Mouse (Mus musculus) heart, embryonic 13.5 days (tissue): ENCODE data around the gene Banp. TPM values are rescaled to one million over a fixed set of nuclear protein-coding genes. Genes with fewer than 3 reads are reported as not detected.

ENCODE experiments used
- ATAC-seq: fragments of 200-750 bp; cut with Nextera tagmentation; 2 replicates; pipeline ENCODE4 v1.8.0; 2017; ENCODE audit warnings: moderate TSS enrichment; ENCODE audit not compliant: insufficient number of reproducible peaks, low FRiP score, low TSS enrichment; ENCODE audit errors: extremely low read depth
- H3K27ac ChIP-seq: fragments of 300-500 bp; sonication (generic); replicated peaks from 2 replicates; pipeline ENCODE4 v1.5.1; 2015; ENCODE audit warnings: moderate library complexity, mild to moderate bottlenecking, inconsistent platforms
- H3K27me3 ChIP-seq: fragments of 300-500 bp; sonication (generic); replicated peaks from 2 replicates; pipeline ENCODE4 v1.6.1; 2015; ENCODE audit warnings: mild to moderate bottlenecking, inconsistent platforms
- H3K36me3 ChIP-seq: fragments of 300-500 bp; sonication (generic); 2 replicates; pipeline ENCODE4 v1.6.1; 2015; ENCODE audit warnings: mild to moderate bottlenecking, inconsistent platforms
- H3K4me1 ChIP-seq: fragments of 300-500 bp; sonication (generic); 2 replicates; pipeline ENCODE4 v1.6.1; 2015; ENCODE audit warnings: inconsistent platforms
- H3K4me2 ChIP-seq: fragments of 300-500 bp; sonication (generic); 2 replicates; pipeline ENCODE4 v1.6.1; 2015; ENCODE audit warnings: inconsistent platforms, mild to moderate bottlenecking, moderate library complexity
- H3K4me3 ChIP-seq: fragments of 300-500 bp; sonication (generic); 2 replicates; pipeline ENCODE4 v1.5.1; 2015; ENCODE audit warnings: moderate library complexity, mild to moderate bottlenecking, inconsistent platforms
- H3K9ac ChIP-seq: fragments of 300-500 bp; sonication (generic); 2 replicates; pipeline ENCODE4 v1.6.1; 2015; ENCODE audit warnings: inconsistent platforms, mild to moderate bottlenecking, moderate library complexity
- H3K9me3 ChIP-seq: fragments of 300-500 bp; sonication (generic); 2 replicates; pipeline ENCODE4 v1.6.1; 2016; ENCODE audit warnings: inconsistent platforms
- WGBS: fragments of 180-500 bp; shearing (Covaris S2); methylation state at CpG from one replicate; pipeline ENCODE4 v1.1.7; 2015; ENCODE audit warnings: mixed read lengths; 5-methylcytosine and 5-hydroxymethylcytosine counted together
- microRNA-seq: library from miRNA; unstranded; fragments of <30 nt; microRNA quantifications from one replicate; pipeline ENCODE4, GENCODE M21; 2016
- polyA plus RNA-seq: library from polyadenylated mRNA; unstranded; fragments of >200 nt; fragmentation: Nextera tagmentation; extraction: Ambion mirVana; gene quantifications from 2 replicates; pipeline ENCODE4 v1.2.1, GENCODE M21; 2015

Banp gene
- polyA plus RNA-seq, 1 experiment from 2014 or later, result 23.1 TPM

DNA sequence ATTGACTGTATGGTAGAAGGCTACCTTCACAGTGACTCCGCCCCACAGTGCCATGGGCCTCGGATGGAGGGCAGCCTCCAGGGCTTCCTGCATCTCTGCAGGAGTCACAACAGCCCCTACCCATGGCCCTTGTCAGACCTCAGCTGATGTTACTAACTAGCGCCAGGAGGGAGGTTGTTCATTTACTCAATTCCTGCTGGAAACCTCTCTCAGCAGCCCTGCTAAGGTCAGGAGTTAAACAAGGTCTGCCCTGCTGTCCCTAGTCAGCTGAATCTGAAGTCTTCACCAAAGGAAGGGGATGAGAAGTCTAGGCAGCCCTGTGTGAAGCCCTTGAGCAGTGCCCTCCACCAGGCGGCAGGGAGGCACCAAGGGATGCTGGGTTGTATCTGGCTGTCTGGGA is 121.6 kb downstream of the Banp start:
- Histone ChIP-seq H3K4me3 (no peak overlapping the region), H3K4me1 (peaks cover 22% of the 10 kb centered on the region)

DNA sequence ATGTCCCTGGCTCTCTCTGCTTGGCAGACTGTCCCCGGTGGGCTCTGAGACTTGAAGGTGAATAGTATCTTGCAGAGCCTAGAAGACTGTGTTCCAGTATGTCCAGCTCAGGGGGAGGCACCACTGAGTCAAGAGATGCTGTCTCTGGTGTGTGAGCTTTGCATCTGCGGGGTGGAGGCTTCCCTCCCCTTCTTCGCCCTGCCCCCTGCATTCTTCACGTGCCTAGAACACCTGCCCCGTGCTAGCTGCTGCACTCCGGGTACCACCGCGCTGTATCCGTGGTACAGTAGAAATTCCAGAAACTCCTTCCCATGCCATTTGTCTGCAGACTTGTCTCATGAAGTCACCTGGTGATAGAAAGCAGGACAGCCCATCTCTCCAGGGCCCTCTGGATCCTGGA is 124.4 kb downstream of the Banp start:
- ATAC-seq, result no peak
- 56% methylated on average over 9 of the region's 9 CpGs for WGBS

More for the DNA sequence above, 121.6 kb downstream of the Banp start:
- no peak overlapping the region for H3K9ac ChIP-seq
- no peak overlapping the region for H3K4me2 ChIP-seq
- no peak overlapping the region for H3K27ac ChIP-seq
- 60% methylated on average over 4 of the region's 4 CpGs for WGBS
- no peaks in the 10 kb centered on the region for H3K36me3 ChIP-seq
- peaks cover 43% of the 10 kb centered on the region for H3K27me3 ChIP-seq
- ATAC-seq, result no peak
- H3K9me3 ChIP-seq, result no peaks in the 10 kb centered on the region

DNA sequence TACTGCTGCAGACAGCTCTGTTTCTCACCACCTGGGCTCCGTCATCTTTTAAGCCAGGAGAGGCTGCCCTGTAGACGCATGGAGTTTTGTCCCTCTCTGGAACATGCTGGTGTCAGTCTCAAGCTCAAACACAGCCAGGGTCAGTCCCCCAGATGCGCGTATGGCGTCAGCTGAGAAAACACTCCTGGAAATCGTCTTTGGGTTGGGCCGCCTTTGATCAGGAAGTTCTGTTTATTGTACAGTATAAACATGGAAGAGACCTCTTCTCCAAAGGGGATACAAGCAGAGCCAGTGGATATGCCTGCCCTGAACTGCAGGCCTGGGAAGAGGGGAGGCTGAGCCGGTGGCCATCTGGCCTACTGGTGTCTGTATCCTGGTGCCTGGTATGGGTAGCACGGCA is 124.9 kb downstream of the Banp start:
- no peak overlapping the region for H3K4me2 ChIP-seq
- H3K4me3 ChIP-seq, result no peak overlapping the region
- H3K27ac ChIP-seq, result no peak overlapping the region
- no peaks in the 10 kb centered on the region for H3K36me3 ChIP-seq
- peaks cover 61% of the 10 kb centered on the region for H3K27me3 ChIP-seq
- peaks cover 34% of the 10 kb centered on the region for H3K4me1 ChIP-seq
- no peak overlapping the region for H3K9ac ChIP-seq
- ATAC-seq, result no peak
- 57% methylated on average over 9 of the region's 9 CpGs for WGBS
- H3K9me3 ChIP-seq, result no peaks in the 10 kb centered on the region

More for the DNA sequence above, 124.4 kb downstream of the Banp start:
- Histone ChIP-seq H3K27ac (no peak overlapping the region), H3K36me3 (no peaks in the 10 kb centered on the region), H3K9ac (no peak overlapping the region), H3K9me3 (no peaks in the 10 kb centered on the region), H3K4me3 (no peak overlapping the region), H3K4me2 (no peak overlapping the region), H3K4me1 (peaks cover 31% of the 10 kb centered on the region), H3K27me3 (peaks cover 61% of the 10 kb centered on the region)

DNA sequence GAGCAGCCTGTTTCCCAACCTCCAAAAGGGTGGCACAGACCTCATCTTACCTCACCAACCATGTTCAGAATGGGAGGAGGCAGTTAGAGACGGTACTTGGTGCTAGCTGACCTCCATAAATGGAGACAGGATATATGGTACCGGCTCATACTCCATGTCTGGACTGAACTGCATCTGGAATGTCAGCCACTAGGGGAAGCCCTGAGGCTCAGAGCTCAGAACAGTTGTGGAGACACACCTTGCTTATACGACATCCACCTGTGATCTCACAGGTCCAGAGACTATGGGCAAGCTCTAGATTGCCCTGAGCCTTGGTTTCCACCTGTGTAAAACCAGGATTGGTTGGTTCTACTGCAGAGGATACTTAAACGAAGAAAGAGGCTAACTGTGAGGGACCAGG is 125.4 kb downstream of the Banp start:
- Histone ChIP-seq H3K27ac (no peak overlapping the region), H3K4me1 (peaks cover 31% of the 10 kb centered on the region), H3K9ac (no peak overlapping the region), H3K4me2 (no peak overlapping the region), H3K4me3 (no peak overlapping the region), H3K27me3 (peaks cover 56% of the 10 kb centered on the region), H3K9me3 (no peaks in the 10 kb centered on the region), H3K36me3 (no peaks in the 10 kb centered on the region)
- no peak for ATAC-seq
- WGBS, result 60% methylated on average over 4 of the region's 4 CpGs

DNA sequence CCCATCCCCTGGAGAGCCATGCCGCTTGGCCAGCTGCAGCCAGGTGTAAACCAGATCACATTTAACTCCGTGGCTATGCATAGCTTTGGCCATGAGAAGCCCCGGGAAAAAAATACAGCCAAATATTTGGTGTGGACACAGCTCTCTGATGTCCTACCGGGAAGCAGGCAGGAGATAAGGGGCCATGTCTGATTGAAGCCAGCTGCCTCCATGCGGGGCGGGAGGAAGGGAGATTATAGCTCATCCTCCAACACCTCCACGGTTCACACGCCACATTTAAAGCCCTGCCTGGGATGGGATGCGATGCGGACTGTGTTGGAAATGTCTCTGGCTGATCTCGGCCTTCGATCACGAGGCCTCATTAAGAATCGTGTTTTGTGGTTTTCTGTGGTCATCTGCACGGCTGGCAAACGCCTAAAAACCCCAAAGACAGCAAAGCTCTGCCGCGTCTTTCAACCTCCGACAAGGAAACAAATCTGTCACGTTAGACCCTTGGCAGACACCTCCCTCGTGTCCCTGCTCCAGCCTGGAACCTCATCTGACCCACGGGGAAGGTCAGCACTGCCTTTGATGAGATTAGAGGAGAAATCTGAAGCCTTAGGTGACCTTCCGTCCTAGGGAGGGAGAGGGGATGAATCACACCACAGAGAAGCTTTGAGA is 126.8 kb downstream of the Banp start:
- Histone ChIP-seq H3K27ac (no peak overlapping the region), H3K4me2 (peak overlapping the region; percentile 28; the same call in 1 of the 2 replicates)

DNA sequence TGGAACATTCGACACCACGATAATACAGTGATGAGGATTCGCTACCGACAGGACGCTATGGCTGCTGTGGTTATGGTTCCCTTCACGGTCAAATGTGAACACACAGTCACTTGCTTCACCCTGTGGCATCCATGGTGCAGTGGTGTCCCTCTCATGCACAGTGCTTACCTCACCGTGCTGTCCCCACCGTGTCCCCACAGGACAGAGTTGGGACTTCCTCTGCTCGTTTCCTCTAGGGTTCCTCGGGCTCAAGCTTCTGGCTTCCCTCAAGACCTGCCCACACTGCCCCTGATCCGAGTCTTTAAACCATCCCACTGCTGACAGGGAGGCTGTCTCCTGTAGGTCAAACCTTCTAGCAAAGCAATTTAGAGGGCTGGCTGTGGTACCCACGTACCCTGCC is 128.8 kb downstream of the Banp start:
- Histone ChIP-seq H3K4me3 (no peak overlapping the region), H3K27me3 (peaks cover 46% of the 10 kb centered on the region), H3K9me3 (no peaks in the 10 kb centered on the region), H3K27ac (no peak overlapping the region), H3K4me2 (no peak overlapping the region), H3K9ac (no peak overlapping the region), H3K36me3 (no peaks in the 10 kb centered on the region), H3K4me1 (peaks cover 41% of the 10 kb centered on the region)
- WGBS, result 73% methylated on average over 12 of the region's 12 CpGs
- no peak for ATAC-seq

More for the DNA sequence above, 126.8 kb downstream of the Banp start:
- peaks cover 47% of the 10 kb centered on the region for H3K27me3 ChIP-seq
- no peak overlapping the region for H3K4me3 ChIP-seq
- 17% methylated on average over 23 of the region's 23 CpGs for WGBS
- H3K36me3 ChIP-seq, result no peaks in the 10 kb centered on the region
- peaks cover 41% of the 10 kb centered on the region for H3K4me1 ChIP-seq
- peak overlapping the region; percentile 44 for H3K9ac ChIP-seq
- no peaks in the 10 kb centered on the region for H3K9me3 ChIP-seq
- no peak for ATAC-seq

Small RNA genes within 50 kb of the gene (microRNA-seq; reads per million reads assigned to microRNA genes)
- not detected for gene Mir7237

Other genes with a start within 250 kb of the Banp start
- 0.42 and 0.44 TPM in 2 replicates for gene Jph3, start 220.1 kb upstream of the Banp start, polyA plus RNA-seq
- gene Klhdc4, start 120.2 kb upstream of the Banp start, polyA plus RNA-seq, result 25.7 and 26.8 TPM in 2 replicates
- gene Slc7a5, start 42.1 kb upstream of the Banp start, polyA plus RNA-seq, result 16.1 and 17.3 TPM in 2 replicates
- gene Car5a, start 4.8 kb upstream of the Banp start, polyA plus RNA-seq, result 0.12 and 0.31 TPM in 2 replicates